Mouse (Mus musculus) lung, adult 2 months (tissue): Measurements from ENCODE around the gene Retn.

ENCODE experiments used
- CTCF ChIP-seq: fragments of 200-500 bp; IDR thresholded peaks from 2 replicates; pipeline ENCODE4 v1.5.1; 2011; ENCODE audit warnings: mild to moderate bottlenecking, low read length, control low read depth; ENCODE audit not compliant: insufficient read depth
- POLR2A ChIP-seq: fragments of 200-500 bp; IDR thresholded peaks from 2 replicates; pipeline ENCODE4 v1.6.1; 2011; ENCODE audit warnings: low read depth, mild to moderate bottlenecking, control low read depth, low read length, borderline replicate concordance; ENCODE audit errors: extremely low read depth

DNA sequence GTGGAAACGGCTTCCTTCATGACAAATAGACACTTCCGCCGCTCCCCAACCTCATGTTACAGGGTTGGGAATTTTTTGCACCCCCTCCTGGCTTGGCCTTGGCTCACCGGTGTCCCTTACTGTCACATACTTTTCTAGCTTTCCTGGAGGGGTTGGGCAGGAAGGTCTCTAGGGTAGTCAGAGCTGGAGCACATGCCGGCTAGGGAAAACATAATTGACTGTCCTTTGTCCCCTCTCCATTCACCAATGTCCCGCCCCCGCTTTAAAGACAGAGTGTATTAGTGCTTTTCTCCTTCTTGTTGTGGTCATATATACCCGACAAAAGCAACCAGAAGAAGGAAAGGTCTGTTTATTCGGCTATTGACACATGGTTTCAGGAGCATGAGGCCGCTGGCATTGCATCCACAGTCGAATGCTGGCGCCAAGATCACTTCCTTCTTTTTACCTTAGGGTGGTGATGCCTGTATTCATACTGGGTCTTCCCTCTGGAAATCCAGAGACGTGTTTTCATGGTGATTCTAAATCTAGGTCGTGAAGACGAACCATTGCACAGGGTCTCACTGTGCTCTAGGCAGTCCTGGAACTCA, 21.5 kb downstream of the Retn start:
- TF ChIP-seq CTCF: no peak
- TF ChIP-seq POLR2A: no peak
